Mouse (Mus musculus) forebrain, embryonic 15.5 days (tissue): ENCODE measurements around the gene Gm31571. TPM values are rescaled to one million over a fixed set of nuclear protein-coding genes. Genes with fewer than 3 reads are reported as not detected.
"Not testable (repeated sequence)": the region's sequence is repeated elsewhere in the genome, so short reads cannot be mapped to it uniquely, and the experiment has no call there.

Experiments used
- ATAC-seq: fragments of 200-750 bp; cut with Nextera tagmentation; replicated peaks from 2 replicates; pipeline ENCODE4 v1.8.0; 2017; ENCODE audit warnings: mild to moderate bottlenecking, moderate TSS enrichment, moderate library complexity
- H3K27ac ChIP-seq: fragments of 300-500 bp; sonication (generic); replicated peaks from 2 replicates; pipeline ENCODE4 v1.5.1; 2015; ENCODE audit warnings: mild to moderate bottlenecking, inconsistent platforms
- H3K27me3 ChIP-seq: fragments of 300-500 bp; sonication (generic); 2 replicates; pipeline ENCODE4 v1.6.1; 2015; ENCODE audit warnings: inconsistent platforms
- H3K36me3 ChIP-seq: fragments of 300-500 bp; sonication (generic); 2 replicates; pipeline ENCODE4 v1.6.1; 2015; ENCODE audit warnings: mild to moderate bottlenecking, inconsistent platforms
- H3K4me1 ChIP-seq: fragments of 300-500 bp; sonication (generic); 2 replicates; pipeline ENCODE4 v1.6.1; 2015; ENCODE audit warnings: inconsistent platforms
- H3K4me2 ChIP-seq: fragments of 300-500 bp; sonication (generic); replicated peaks from 2 replicates; pipeline ENCODE4 v1.6.1; 2015; ENCODE audit warnings: mild to moderate bottlenecking, inconsistent platforms
- H3K4me3 ChIP-seq: fragments of 300-500 bp; sonication (generic); 2 replicates; pipeline ENCODE4 v1.5.1; 2015; ENCODE audit warnings: mild to moderate bottlenecking, inconsistent platforms
- H3K9ac ChIP-seq: fragments of 300-500 bp; sonication (generic); replicated peaks from 2 replicates; pipeline ENCODE4 v1.6.1; 2015; ENCODE audit warnings: mild to moderate bottlenecking, inconsistent platforms
- H3K9me3 ChIP-seq: fragments of 300-500 bp; sonication (generic); 2 replicates; pipeline ENCODE4 v1.6.1; 2016; ENCODE audit warnings: inconsistent platforms
- WGBS: fragments of 180-500 bp; shearing (Covaris S2); methylation state at CpG from one replicate; pipeline ENCODE4 v1.1.7; 2015; ENCODE audit warnings: mixed read lengths; 5-methylcytosine and 5-hydroxymethylcytosine counted together
- polyA plus RNA-seq: library from polyadenylated mRNA; unstranded; fragments of >200 nt; fragmentation: Nextera tagmentation; extraction: Ambion mirVana; gene quantifications from 2 replicates; pipeline ENCODE4 v1.2.1, GENCODE M21; 2015

The Gm31571 gene
- not detected in 2 replicates for polyA plus RNA-seq

DNA sequence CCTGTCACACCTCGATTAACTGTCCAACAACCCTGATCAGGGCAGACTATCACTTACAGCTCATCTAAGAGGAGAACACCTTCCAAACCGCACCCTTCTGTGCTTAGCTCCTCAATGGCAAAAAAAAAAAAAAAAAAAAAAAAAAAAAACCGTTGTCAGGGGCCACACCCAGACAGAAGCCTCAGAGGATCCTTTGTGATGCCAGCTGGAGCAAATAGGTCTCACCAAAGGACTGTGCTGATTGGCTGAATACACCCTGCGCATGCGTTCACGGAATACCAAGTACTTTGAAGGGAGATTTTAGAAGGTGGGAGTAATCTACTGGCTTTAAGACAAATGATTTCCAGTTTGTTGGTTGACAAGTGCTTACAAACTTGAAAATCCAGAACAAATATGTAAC, at the start of gene Gm31571:
TSS of gene Gm31571 (minus strand) at position 101 of the 400 bp plus-strand sequence.
- H3K4me2 ChIP-seq, ATAC-seq, H3K27ac ChIP-seq, H3K4me3 ChIP-seq, H3K9ac ChIP-seq, H3K9me3 ChIP-seq, H3K36me3 ChIP-seq, H3K4me1 ChIP-seq, H3K27me3 ChIP-seq: not testable (repeated sequence)
- WGBS: no CpG with 5 or more reads among the region's 6 CpGs
